Mouse (Mus musculus): ENCODE results near the gene Pex7. TPM values are rescaled to one million over a fixed set of nuclear protein-coding genes. Genes with fewer than 3 reads are reported as not detected.

Pex7 gene
- total RNA-seq, 2 experiments from 2014 or later = 24.5 to 26.1 TPM

GRCm38 (mm10) chr10:19880437-19880836 lies 27.1 kb downstream of the Pex7 start:
- DNase-seq (ENCODE audit: low spot score in 2 of 2) = no peak

- DNase-seq (ENCODE audit: low spot score in 2 of 2) = no peak
Measured at GRCm38 (mm10) chr10:19879161-19879560, 28.3 kb downstream of the Pex7 start.

- no peak for DNase-seq (ENCODE audit: low spot score in 2 of 2)
Measured at GRCm38 (mm10) chr10:19877679-19878078, 29.8 kb downstream of the Pex7 start.

- no peak for DNase-seq (ENCODE audit: low spot score in 2 of 2)
Measured at GRCm38 (mm10) chr10:19877257-19877656, 30.2 kb downstream of the Pex7 start.

GRCm38 (mm10) chr10:19876669-19877068 lies 30.8 kb downstream of the Pex7 start:
- no peak for DNase-seq (ENCODE audit: low spot score in 2 of 2)

GRCm38 (mm10) chr10:19875346-19875745 lies 32.1 kb downstream of the Pex7 start:
- DNase-seq (ENCODE audit: low spot score in 2 of 2) = no peak

GRCm38 (mm10) chr10:19855597-19856306 lies 51.7 kb downstream of the Pex7 start:
- DNase-seq (ENCODE audit: low spot score in 2 of 2) = no peak

- DNase-seq (ENCODE audit: low spot score in 2 of 2) = no peak
Measured at GRCm38 (mm10) chr10:19853609-19854008, 53.9 kb downstream of the Pex7 start.

GRCm38 (mm10) chr10:19852776-19853175 lies 54.7 kb downstream of the Pex7 start:
- no peak for DNase-seq (ENCODE audit: low spot score in 2 of 2)

- no peak for DNase-seq (ENCODE audit: low spot score in 2 of 2)
Measured at GRCm38 (mm10) chr10:19850998-19851691, 56.3 kb downstream of the Pex7 start, which contains the start of gene Slc35d3. Slc35d3 (minus strand) TSS chr10:19851459.

GRCm38 (mm10) chr10:19850544-19850997 lies 56.9 kb downstream of the Pex7 start:
- no peak for DNase-seq (ENCODE audit: low spot score in 2 of 2)

GRCm38 (mm10) chr10:19849771-19850365 lies 57.6 kb downstream of the Pex7 start:
- DNase-seq (ENCODE audit: low spot score in 2 of 2) = no peak

GRCm38 (mm10) chr10:19848928-19849770 lies 58.3 kb downstream of the Pex7 start:
- no peak for DNase-seq (ENCODE audit: low spot score in 2 of 2)

GRCm38 (mm10) chr10:19839836-19840235 lies 67.7 kb downstream of the Pex7 start:
- DNase-seq (ENCODE audit: low spot score in 2 of 2) = no peak

- no peak for DNase-seq (ENCODE audit: low spot score in 2 of 2)
Measured at GRCm38 (mm10) chr10:19835887-19836710, 71.4 kb downstream of the Pex7 start.

GRCm38 (mm10) chr10:19834222-19834621 lies 73.3 kb downstream of the Pex7 start:
- no peak for DNase-seq (ENCODE audit: low spot score in 2 of 2)

GRCm38 (mm10) chr10:19831072-19831849 lies 76.2 kb downstream of the Pex7 start:
- no peak for DNase-seq (ENCODE audit: low spot score in 2 of 2)

- no peak for DNase-seq (ENCODE audit: low spot score in 2 of 2)
Measured at GRCm38 (mm10) chr10:19820986-19821385, 86.5 kb downstream of the Pex7 start.

- no peak for DNase-seq (ENCODE audit: low spot score in 2 of 2)
Measured at GRCm38 (mm10) chr10:19818723-19819355, 88.7 kb downstream of the Pex7 start.

Data from left cerebral cortex, adult 18-20 months (tissue).